Mouse (Mus musculus) small intestine, adult 2 months (tissue): ENCODE results near the gene Gm3020. TPM values are rescaled to one million over a fixed set of nuclear protein-coding genes. Genes with fewer than 3 reads are reported as not detected.
"Not testable (repeated sequence)": the region's sequence is repeated elsewhere in the genome, so short reads cannot be mapped to it uniquely, and the experiment has no call there.

Experiments
- H3K27ac ChIP-seq: fragments of 200-500 bp; 2 replicates; pipeline ENCODE4 v1.5.1; 2012; ENCODE audit warnings: low read depth, low read length, control low read depth, inconsistent platforms; ENCODE audit not compliant: insufficient read depth
- H3K27me3 ChIP-seq: fragments of 200-500 bp; 2 replicates; pipeline ENCODE4 v1.6.1; 2012; ENCODE audit warnings: mild to moderate bottlenecking, moderate library complexity, low read length, inconsistent platforms; ENCODE audit not compliant: control insufficient read depth, insufficient read depth
- H3K36me3 ChIP-seq: fragments of 200-500 bp; 2 replicates; pipeline ENCODE4 v1.6.1; 2012; ENCODE audit warnings: mild to moderate bottlenecking, low read length, control low read depth, inconsistent platforms; ENCODE audit not compliant: control insufficient read depth, insufficient read depth
- H3K4me1 ChIP-seq: fragments of 200-500 bp; 2 replicates; pipeline ENCODE4 v1.6.1; 2012; ENCODE audit warnings: low read length, inconsistent platforms, mixed read lengths; ENCODE audit not compliant: control insufficient read depth, insufficient read depth, insufficient read length
- H3K4me3 ChIP-seq: fragments of 200-500 bp; 2 replicates; pipeline ENCODE4 v1.5.1; 2012; ENCODE audit warnings: low read depth, mild to moderate bottlenecking, control low read depth, inconsistent platforms, low read length, moderate library complexity
- WGBS: fragments of 180-500 bp; shearing (Covaris S2); methylation state at CpG from one replicate; pipeline ENCODE4 v1.1.7; 2018; 5-methylcytosine and 5-hydroxymethylcytosine counted together
- polyA plus RNA-seq: library from polyadenylated mRNA; depleted of rRNA; stranded (reverse); fragments of >200 nt; gene quantifications from 2 replicates; pipeline ENCODE4 v1.2.3, GENCODE M21; 2012; rRNA removed

The Gm3020 gene
- polyA plus RNA-seq = not detected in 2 replicates

DNA sequence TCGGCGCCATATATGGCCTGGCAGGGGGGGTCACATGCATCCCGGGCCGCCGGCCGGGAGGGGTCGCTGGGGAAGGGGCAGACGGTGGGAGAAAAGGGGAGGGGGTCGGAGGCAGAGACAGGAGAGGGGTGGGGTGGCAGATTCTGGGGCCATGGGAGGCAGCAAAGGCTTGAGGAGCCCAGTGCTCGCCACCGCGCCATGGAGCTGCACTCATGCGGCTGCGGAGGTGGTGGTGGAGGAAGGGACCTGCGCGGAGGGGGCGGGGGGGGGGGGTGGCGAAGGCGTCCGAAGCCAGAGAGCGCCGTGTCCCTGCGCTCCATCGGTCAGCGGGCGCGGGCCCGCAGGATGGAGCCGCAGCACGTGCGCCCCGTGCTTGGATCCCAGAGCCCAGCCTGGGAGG lies at the start of gene Gm3020:
TSS of gene Gm3020 (plus strand) at position 301 of the 400 bp plus-strand sequence.
- not testable (repeated sequence) for H3K27me3 ChIP-seq, H3K4me1 ChIP-seq, H3K4me3 ChIP-seq, H3K36me3 ChIP-seq, H3K27ac ChIP-seq
- WGBS = no CpG with 5 or more reads among the region's 32 CpGs

- not testable (repeated sequence) for H3K36me3 ChIP-seq, H3K27me3 ChIP-seq, H3K4me1 ChIP-seq, H3K27ac ChIP-seq, H3K4me3 ChIP-seq
- no CpG with 5 or more reads among the region's 2 CpGs for WGBS
Measured at GRCm38 (mm10) chr14:3634212-3634611, 17.6 kb upstream of the Gm3020 start, which contains the start of gene Gm3012. Gene Gm3012, plus strand, starts transcription at chr14:3634512.

DNA sequence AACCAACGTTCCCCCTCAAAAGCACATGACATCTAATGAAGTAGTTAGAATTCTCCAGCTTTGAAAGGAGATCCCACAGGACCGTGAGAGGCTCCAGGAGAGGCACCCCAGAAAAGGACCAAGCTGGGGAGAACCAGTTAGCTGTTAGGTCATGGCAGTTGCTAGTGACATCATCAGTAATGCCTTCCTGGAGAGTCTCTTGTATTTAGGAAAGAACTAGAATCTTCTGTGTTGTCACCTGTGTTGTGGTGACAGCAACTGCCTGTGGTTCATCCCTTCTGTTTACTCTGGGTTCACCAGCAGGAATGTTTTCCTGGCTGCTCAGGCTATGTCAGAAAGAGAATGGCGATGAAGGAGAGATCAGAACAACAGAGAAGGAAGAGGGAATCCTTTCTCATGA lies 36.7 kb downstream of the Gm3020 start, which contains the start of gene Gm3043:
TSS of gene Gm3043 (plus strand) at position 301 of the 400 bp plus-strand sequence.
- H3K4me1 ChIP-seq, H3K4me3 ChIP-seq: not testable (repeated sequence)

More for the DNA sequence above, 36.7 kb downstream of the Gm3020 start, which contains the start of gene Gm3043:
- H3K27me3 ChIP-seq, H3K27ac ChIP-seq, H3K36me3 ChIP-seq: not testable (repeated sequence)
- WGBS = no CpG with 5 or more reads among the region's 3 CpGs

Other genes with a start within 250 kb of the Gm3020 start
- not detected in 2 replicates for gene Gm10409, start 239.4 kb upstream of the Gm3020 start, polyA plus RNA-seq
- not detected in 2 replicates for gene Gm3005, start 223.9 kb upstream of the Gm3020 start, polyA plus RNA-seq
- gene Gm10408, start 202.7 kb upstream of the Gm3020 start, polyA plus RNA-seq = not detected in 2 replicates
- gene Gm3012, start 17.5 kb upstream of the Gm3020 start, polyA plus RNA-seq = not detected in 2 replicates
- gene Gm3043, start 36.8 kb downstream of the Gm3020 start, polyA plus RNA-seq = not detected in 2 replicates
- not detected in 2 replicates for gene Gm3002, start 158.0 kb downstream of the Gm3020 start, polyA plus RNA-seq
- gene Gm3033, start 194.2 kb downstream of the Gm3020 start, polyA plus RNA-seq = 0.06 TPM in 1 of 2 replicates, not detected in the other
- gene Gm2916, start 232.1 kb downstream of the Gm3020 start, polyA plus RNA-seq = not detected in 2 replicates